Mouse (Mus musculus): ENCODE results near the gene Ift81.

DNA sequence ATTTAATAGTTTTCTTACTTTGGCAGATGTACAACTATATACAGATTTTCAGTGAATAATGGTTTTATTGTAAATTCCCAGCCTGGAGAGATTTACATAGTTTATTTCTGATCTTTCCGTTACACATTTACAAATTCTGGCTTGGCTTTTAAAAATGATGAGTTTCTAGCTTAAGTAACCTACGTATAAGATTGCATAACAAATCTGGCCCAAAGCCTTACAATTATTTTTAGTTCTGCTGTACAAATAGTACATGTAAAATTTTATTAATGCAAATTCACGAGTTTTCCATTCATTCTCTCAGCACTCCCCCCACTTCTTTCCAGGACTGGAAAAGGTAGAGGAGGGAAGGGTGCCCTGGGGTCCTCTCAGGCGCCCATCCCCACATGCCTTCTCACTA is 18.8 kb downstream of the Ift81 start:
- TF ChIP-seq CTCF (IDR thresholded peaks at IDR 0.05; ENCODE audit: low read depth) (no peak), EP300 (optimal IDR thresholded peaks at IDR 0.05) (no peak)
